ENCODE assay signal across 19 mouse cellular contexts in genomic region chr13:90032977-90033376, GRCm38 (mm10). TPM values are rescaled to one million over a fixed set of nuclear protein-coding genes. Genes with fewer than 3 reads are reported as not detected.
DNase-seq lines count a peak whose midpoint lies in the region; ATAC-seq and TF ChIP-seq lines count a peak whose summit lies in the region.
"Had no signal": no experiment of that assay in that cellular context is flagged by ENCODE, and none has a peak within 500 bp of the region (broad histone marks: within the 10 kb centered on the region; RNA-seq: fewer than 3 reads in every experiment).

No protein-coding gene starts in this region.

- H3K27ac ChIP-seq in heart, embryonic 13.5 days (replicated peaks): no peak overlapping the region
- peak overlapping the region; percentile 70 for H3K27ac ChIP-seq in lung, embryonic 15.5 days
- H3K27ac ChIP-seq in lung, postnatal 0 days (ENCODE audit: low read length): no peak overlapping the region
- H3K27ac ChIP-seq: embryonic facial prominence, embryonic 13.5 days; embryonic facial prominence, embryonic 15.5 days had no signal

- intact Hi-C loops in heart, postnatal 14 days (cut with DNase I): no loop called here

- DNase-seq in heart, postnatal 14 days: no peak
- no peak for DNase-seq in lung, postnatal 36 days
- peak; percentile 15 for DNase-seq in lung, postnatal 0 days (ENCODE audit: low spot score)
- DNase-seq in lung, adult 18-20 months: no peak
- DNase-seq: adrenal gland, adult 2 months; adrenal gland, postnatal 10 days; adrenal gland, postnatal 25 days; cerebellum, adult 11 months; cerebellum, adult 18-20 months; cerebellum, adult 8-10 months; cerebellum, adult 9-11 months; cerebellum, postnatal 14 days; cerebellum, postnatal 36 days had no signal

- 63% methylated on average over 4 of the region's 4 CpGs for WGBS in heart, embryonic 13.5 days
- 46% methylated on average over 4 of the region's 4 CpGs for WGBS in lung, embryonic 15.5 days
- 49% methylated on average over 4 of the region's 4 CpGs for WGBS in lung, postnatal 0 days

- no peaks in the 10 kb centered on the region for H3K9me3 ChIP-seq in heart, embryonic 13.5 days
- H3K9me3 ChIP-seq in lung, embryonic 15.5 days: no peaks in the 10 kb centered on the region
- H3K9me3 ChIP-seq in lung, postnatal 0 days (ENCODE audit: low read length): no peaks in the 10 kb centered on the region
- H3K9me3 ChIP-seq: embryonic facial prominence, embryonic 13.5 days; embryonic facial prominence, embryonic 15.5 days had no signal

- no peak overlapping the region for H3K4me2 ChIP-seq in heart, embryonic 13.5 days
- no peak overlapping the region for H3K4me2 ChIP-seq in lung, embryonic 15.5 days
- no peak overlapping the region for H3K4me2 ChIP-seq in lung, postnatal 0 days (replicated peaks; ENCODE audit: low read depth, low read length)
- H3K4me2 ChIP-seq: embryonic facial prominence, embryonic 13.5 days; embryonic facial prominence, embryonic 15.5 days had no signal

- H3K4me1 ChIP-seq in heart, embryonic 13.5 days: 0 out of 2 replicates have a peak, but pooled peaks cover 8% of the 10 kb centered on the region
- peaks cover 7% of the 10 kb centered on the region; the same call in 1 of the 2 replicates for H3K4me1 ChIP-seq in lung, embryonic 15.5 days
- H3K4me1 ChIP-seq in lung, postnatal 0 days (ENCODE audit: insufficient read depth, low read depth, low read length): no peaks in the 10 kb centered on the region
- H3K4me1 ChIP-seq: embryonic facial prominence, embryonic 13.5 days; embryonic facial prominence, embryonic 15.5 days had no signal

- H3K36me3 ChIP-seq in heart, embryonic 13.5 days: no peaks in the 10 kb centered on the region
- no peaks in the 10 kb centered on the region for H3K36me3 ChIP-seq in lung, embryonic 15.5 days
- no peaks in the 10 kb centered on the region for H3K36me3 ChIP-seq in lung, postnatal 0 days (ENCODE audit: insufficient read depth, low read length)
- H3K36me3 ChIP-seq: embryonic facial prominence, embryonic 13.5 days; embryonic facial prominence, embryonic 15.5 days had no signal

- H3K4me3 ChIP-seq in heart, embryonic 13.5 days: no peak overlapping the region
- H3K4me3 ChIP-seq in lung, embryonic 15.5 days: no peak overlapping the region
- no peak overlapping the region for H3K4me3 ChIP-seq in lung, postnatal 0 days (ENCODE audit: low read depth, low read length)
- H3K4me3 ChIP-seq: embryonic facial prominence, embryonic 13.5 days; embryonic facial prominence, embryonic 15.5 days; erythroblast, embryonic 14.5 days had no signal

- no peak for ATAC-seq in heart, embryonic 13.5 days (ENCODE audit: extremely low read depth, insufficient number of reproducible peaks, low FRiP score, low TSS enrichment)
- ATAC-seq in lung, embryonic 15.5 days (ENCODE audit: borderline replicate concordance, extremely low read depth, low FRiP score, low TSS enrichment): peak; percentile 89; the same call in 1 of the 2 replicates
- peak; percentile 35; the same call in 1 of the 2 replicates for ATAC-seq in lung, postnatal 0 days
- ATAC-seq: forebrain, embryonic 14.5 days had no signal

- H3K9ac ChIP-seq in heart, embryonic 13.5 days: 0 out of 2 replicates have a peak overlapping the region, but pooled peaks have one; percentile 28
- no peak overlapping the region for H3K9ac ChIP-seq in lung, embryonic 15.5 days
- H3K9ac ChIP-seq in lung, postnatal 0 days (replicated peaks; ENCODE audit: low read depth): no peak overlapping the region
- H3K9ac ChIP-seq: embryonic facial prominence, embryonic 13.5 days; embryonic facial prominence, embryonic 15.5 days had no signal

- no peak for TF ChIP-seq CTCF in lung, postnatal 0 days (IDR thresholded peaks at IDR 0.05)

- H3K27me3 ChIP-seq in heart, embryonic 13.5 days (replicated peaks): no peaks in the 10 kb centered on the region
- no peaks in the 10 kb centered on the region for H3K27me3 ChIP-seq in lung, embryonic 15.5 days
- H3K27me3 ChIP-seq in lung, postnatal 0 days (replicated peaks; ENCODE audit: insufficient read depth, low read length): no peaks in the 10 kb centered on the region
- H3K27me3 ChIP-seq: embryonic facial prominence, embryonic 13.5 days; embryonic facial prominence, embryonic 15.5 days had no signal

- no peak for TF ChIP-seq EP300 in lung, postnatal 0 days (IDR thresholded peaks at IDR 0.05)

RNA-seq across cellular contexts. Expression of gene Tmem167, which starts 55.9 kb away (rescaled TPM):
- 36.9 and 40.0 TPM in 2 replicates for polyA plus RNA-seq in heart, embryonic 13.5 days (2015; fragmentation: Nextera tagmentation; extraction: Ambion mirVana)
- 1 to 10 TPM; 8.0 to 9.3 TPM for total RNA-seq in heart, postnatal 14 days (2021)
- 53.0 and 53.6 TPM in 2 replicates for polyA plus RNA-seq in lung, embryonic 15.5 days (2015; fragmentation: Nextera tagmentation; extraction: Ambion mirVana)
- polyA plus RNA-seq in lung, postnatal 0 days (2015; fragmentation: Nextera tagmentation; extraction: Ambion mirVana): 40.6 and 41.6 TPM in 2 replicates

RNA-seq across cellular contexts. Expression of gene Xrcc4, which starts 56.4 kb away (rescaled TPM):
- 15.4 and 18.7 TPM in 2 replicates for polyA plus RNA-seq in heart, embryonic 13.5 days (2015; fragmentation: Nextera tagmentation; extraction: Ambion mirVana)
- 10 to 100 TPM in 1 of 2 experiments, 1 to 10 TPM in 1; 9.2 to 12.6 TPM for total RNA-seq in heart, postnatal 14 days (2021)
- polyA plus RNA-seq in lung, embryonic 15.5 days (2015; fragmentation: Nextera tagmentation; extraction: Ambion mirVana): 12.4 and 15.5 TPM in 2 replicates
- polyA plus RNA-seq in lung, postnatal 0 days (2015; fragmentation: Nextera tagmentation; extraction: Ambion mirVana): 12.9 and 15.2 TPM in 2 replicates
